Mouse (Mus musculus): Measurements from ENCODE around the gene Cdhr5.

- TF ChIP-seq CTCF (IDR thresholded peaks at IDR 0.05; ENCODE audit: low read depth, low read length) (no peak), POLR2A (IDR thresholded peaks at IDR 0.05; ENCODE audit: extremely low read depth, insufficient read depth, low read length) (peak; percentile 86)
These were observed 10.6 kb downstream of the Cdhr5 start, which contains the start of gene Irf7 for GRCm38 (mm10) chr7:141265739-141266561.

All from liver, adult 2 months (tissue).